Mouse (Mus musculus): ENCODE data around the gene Ints1.

GRCm38 (mm10) chr5:139789466-139789865, 14.0 kb upstream of the Ints1 start:
- TF ChIP-seq TAL1 (IDR thresholded peaks at IDR 0.05; ENCODE audit: low read length), result no peak
- no peak for TF ChIP-seq GATA1 (IDR thresholded peaks at IDR 0.05; ENCODE audit: low read length)

Data from erythroblast, embryonic 14.5 days (primary cell).